Mouse (Mus musculus): Measurements from ENCODE around the gene Slc22a1. TPM values are rescaled to one million over a fixed set of nuclear protein-coding genes. Genes with fewer than 3 reads are reported as not detected.

The Slc22a1 gene
- polyA plus RNA-seq, 1 experiment, result not detected

DNA sequence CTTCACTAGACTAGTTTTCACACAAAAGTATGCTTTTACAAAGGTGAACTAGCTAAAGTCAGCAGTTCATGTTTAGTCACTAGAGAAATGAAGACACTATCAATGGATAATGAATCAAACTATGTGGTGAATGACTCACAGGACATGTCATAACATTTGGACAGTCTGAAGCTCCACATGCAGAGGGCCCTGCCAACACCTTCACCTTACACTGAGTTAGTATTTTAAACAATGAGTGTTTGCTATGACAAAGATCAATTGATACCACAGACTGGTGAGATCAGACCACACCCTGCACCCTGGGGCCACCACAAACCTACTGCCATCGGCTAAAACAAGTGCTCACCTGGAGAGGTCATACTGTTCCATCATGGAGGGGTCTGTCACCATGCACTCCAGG is 39.4 kb upstream of the Slc22a1 start:
- TF ChIP-seq POLR2A (IDR thresholded peaks at IDR 0.05; ENCODE audit: borderline replicate concordance, control insufficient read depth, low read depth, low read length) (no peak), CTCF (IDR thresholded peaks at IDR 0.05; ENCODE audit: control insufficient read depth, insufficient read depth, low read length) (no peak)
- WGBS, result 49% methylated on average over 1 of the region's 1 CpGs
- Histone ChIP-seq H3K27ac (ENCODE audit: control insufficient read depth, insufficient read depth, low read depth, low read length, poor library complexity) (no peak overlapping the region), H3K4me1 (ENCODE audit: control insufficient read depth, insufficient read depth, low read length) (peaks cover 1% of the 10 kb centered on the region; the same call in 1 of the 2 replicates), H3K4me3 (replicated peaks; ENCODE audit: control insufficient read depth, low read depth, low read length) (no peak overlapping the region)

DNA sequence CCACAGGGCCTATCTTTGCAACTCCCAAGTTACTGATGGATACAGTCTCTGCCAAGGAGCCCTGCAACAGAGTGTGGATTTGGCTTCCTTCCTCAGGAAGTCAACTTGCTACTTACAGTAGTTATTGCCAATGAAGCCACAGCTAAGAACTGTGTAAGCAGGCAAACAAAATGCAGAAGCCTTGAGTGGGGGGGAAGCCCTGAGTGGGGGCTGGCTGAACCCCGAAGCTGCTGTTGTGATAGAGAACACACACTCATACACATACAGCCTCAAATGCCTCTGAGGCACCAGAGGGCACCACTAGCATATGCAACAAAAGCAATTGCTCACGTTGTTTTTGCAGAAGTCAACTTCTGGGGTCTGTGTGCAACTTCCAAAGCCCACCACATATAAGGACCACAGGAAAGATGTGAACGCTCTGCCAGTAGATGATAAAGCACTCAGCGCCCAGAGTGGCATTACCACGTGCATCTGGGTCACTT is 38.5 kb upstream of the Slc22a1 start:
- Histone ChIP-seq H3K4me3 (replicated peaks; ENCODE audit: control insufficient read depth, low read depth, low read length) (no peak overlapping the region), H3K4me1 (ENCODE audit: control insufficient read depth, insufficient read depth, low read length) (peaks cover 1% of the 10 kb centered on the region; the same call in 1 of the 2 replicates), H3K27ac (ENCODE audit: control insufficient read depth, insufficient read depth, low read depth, low read length, poor library complexity) (no peak overlapping the region)
- TF ChIP-seq POLR2A (IDR thresholded peaks at IDR 0.05; ENCODE audit: borderline replicate concordance, control insufficient read depth, low read depth, low read length) (no peak), CTCF (IDR thresholded peaks at IDR 0.05; ENCODE audit: control insufficient read depth, insufficient read depth, low read length) (no peak)
- WGBS, result 5% methylated on average over 5 of the region's 5 CpGs

DNA sequence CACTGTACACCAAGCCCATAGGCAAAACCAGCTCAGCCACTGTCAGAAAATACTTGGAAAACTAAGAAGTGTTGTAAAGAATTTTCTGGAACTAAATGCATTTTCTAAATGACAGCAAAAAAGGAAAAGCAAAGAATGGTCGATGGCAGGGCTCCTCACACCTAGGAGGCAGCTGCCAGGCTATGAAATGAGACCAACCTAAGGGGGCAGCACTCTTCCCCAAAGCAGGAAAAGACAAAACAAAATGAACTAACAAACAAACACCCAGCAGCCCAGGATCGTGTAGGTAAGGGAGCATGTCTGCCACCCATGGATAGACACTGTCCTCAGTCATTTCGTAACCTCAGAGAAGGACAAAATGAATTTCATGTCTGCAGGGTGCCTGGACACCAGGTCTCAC is 37.4 kb upstream of the Slc22a1 start:
- TF ChIP-seq POLR2A (IDR thresholded peaks at IDR 0.05; ENCODE audit: borderline replicate concordance, control insufficient read depth, low read depth, low read length) (no peak), CTCF (IDR thresholded peaks at IDR 0.05; ENCODE audit: control insufficient read depth, insufficient read depth, low read length) (no peak)
- no peak overlapping the region for H3K4me3 ChIP-seq (replicated peaks; ENCODE audit: control insufficient read depth, low read depth, low read length)
- WGBS, result 57% methylated on average over 3 of the region's 3 CpGs
- H3K4me1 ChIP-seq (ENCODE audit: control insufficient read depth, insufficient read depth, low read length), result peaks cover 1% of the 10 kb centered on the region; the same call in 1 of the 2 replicates
- no peak overlapping the region for H3K27ac ChIP-seq (ENCODE audit: control insufficient read depth, insufficient read depth, low read depth, low read length, poor library complexity)

DNA sequence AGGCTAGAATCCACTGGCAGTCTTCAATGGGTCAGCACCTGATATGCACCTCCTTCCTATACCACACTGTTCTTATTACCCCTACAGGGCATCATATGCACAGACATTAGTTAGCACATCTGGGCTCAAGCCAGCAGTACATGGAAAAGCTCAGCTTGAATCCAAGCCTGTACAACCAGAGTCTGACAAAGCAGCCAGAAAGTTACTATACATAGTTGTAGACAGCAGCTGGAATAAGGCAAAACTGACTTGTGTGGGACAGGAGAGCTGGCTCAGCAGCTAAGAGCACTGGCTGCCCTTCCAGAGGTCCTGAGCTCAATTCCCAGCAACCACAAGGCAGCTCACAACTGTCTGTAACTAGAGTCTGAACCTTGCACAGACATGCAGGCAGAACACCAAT is 36.6 kb upstream of the Slc22a1 start:
- peaks cover 1% of the 10 kb centered on the region; the same call in 1 of the 2 replicates for H3K4me1 ChIP-seq (ENCODE audit: control insufficient read depth, insufficient read depth, low read length)
- H3K4me3 ChIP-seq (replicated peaks; ENCODE audit: control insufficient read depth, low read depth, low read length), result no peak overlapping the region
- H3K27ac ChIP-seq (ENCODE audit: control insufficient read depth, insufficient read depth, low read depth, low read length, poor library complexity), result no peak overlapping the region
- no peak for TF ChIP-seq CTCF (IDR thresholded peaks at IDR 0.05; ENCODE audit: control insufficient read depth, insufficient read depth, low read length)
- no peak for TF ChIP-seq POLR2A (IDR thresholded peaks at IDR 0.05; ENCODE audit: borderline replicate concordance, control insufficient read depth, low read depth, low read length)

DNA sequence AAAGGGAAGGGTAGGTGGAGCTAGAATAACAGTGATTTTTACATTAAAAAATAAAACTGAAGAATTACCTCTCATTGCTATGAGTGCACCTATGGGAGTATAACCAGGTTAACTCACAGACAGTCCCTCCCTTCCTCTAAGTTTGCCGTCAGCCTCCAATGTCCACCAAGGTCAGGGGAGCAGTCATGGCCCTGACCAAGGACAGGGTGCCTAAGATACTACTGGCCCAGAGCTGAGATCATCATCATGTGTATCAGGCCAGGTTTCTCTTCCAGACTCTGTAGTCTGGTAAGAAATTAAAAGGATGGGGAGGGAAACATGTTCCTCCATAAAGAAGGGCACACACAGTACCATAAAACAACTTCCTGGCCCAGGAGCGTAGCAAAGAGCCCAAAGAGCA is 35.3 kb upstream of the Slc22a1 start:
- 86% methylated on average over 2 of the region's 2 CpGs for WGBS
- Histone ChIP-seq H3K4me1 (ENCODE audit: control insufficient read depth, insufficient read depth, low read length) (peaks cover 1% of the 10 kb centered on the region; the same call in 1 of the 2 replicates), H3K27ac (ENCODE audit: control insufficient read depth, insufficient read depth, low read depth, low read length, poor library complexity) (no peak overlapping the region), H3K4me3 (replicated peaks; ENCODE audit: control insufficient read depth, low read depth, low read length) (no peak overlapping the region)
- no peak for TF ChIP-seq CTCF (IDR thresholded peaks at IDR 0.05; ENCODE audit: control insufficient read depth, insufficient read depth, low read length)
- TF ChIP-seq POLR2A (IDR thresholded peaks at IDR 0.05; ENCODE audit: borderline replicate concordance, control insufficient read depth, low read depth, low read length), result no peak

DNA sequence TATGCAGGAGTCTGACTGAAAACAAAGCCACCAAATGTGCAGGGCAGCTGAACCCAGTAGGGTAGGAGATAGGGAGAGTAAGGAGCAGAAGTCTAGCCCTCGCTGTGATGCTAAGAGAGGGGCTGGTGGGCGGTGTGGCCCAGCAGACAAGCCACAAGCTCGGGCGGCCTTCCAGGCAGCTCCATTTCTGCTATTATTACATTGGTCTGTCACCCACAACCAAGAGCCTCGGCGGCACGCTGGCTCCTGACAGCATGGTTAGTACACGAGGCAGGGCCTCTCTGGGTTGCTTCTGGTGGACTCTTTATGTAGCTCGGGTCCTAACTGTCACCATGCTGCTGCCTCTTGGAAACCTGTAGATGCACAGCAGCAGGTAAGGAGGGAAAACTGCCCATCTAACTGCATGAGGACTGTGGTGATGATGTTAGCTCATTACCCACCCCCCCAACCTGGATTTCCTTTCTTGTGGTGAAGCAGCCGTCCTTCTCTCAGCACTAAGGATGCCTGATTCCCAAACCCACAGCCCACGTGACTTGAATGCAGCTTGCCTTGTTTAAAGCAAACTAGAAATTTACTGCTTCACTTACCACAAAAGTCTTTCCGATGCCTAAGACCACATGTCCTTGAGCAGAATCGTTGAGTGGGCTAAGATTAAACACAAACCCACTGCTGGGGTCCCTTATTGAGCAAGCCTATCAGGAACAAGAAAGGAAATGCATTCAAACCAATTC is 34.6 kb upstream of the Slc22a1 start:
- no peak overlapping the region for H3K4me3 ChIP-seq (replicated peaks; ENCODE audit: control insufficient read depth, low read depth, low read length)
- 18% methylated on average over 13 of the region's 13 CpGs for WGBS
- TF ChIP-seq CTCF (IDR thresholded peaks at IDR 0.05; ENCODE audit: control insufficient read depth, insufficient read depth, low read length) (no peak), POLR2A (IDR thresholded peaks at IDR 0.05; ENCODE audit: borderline replicate concordance, control insufficient read depth, low read depth, low read length) (no peak)
- peaks cover 1% of the 10 kb centered on the region; the same call in 1 of the 2 replicates for H3K4me1 ChIP-seq (ENCODE audit: control insufficient read depth, insufficient read depth, low read length)
- H3K27ac ChIP-seq (ENCODE audit: control insufficient read depth, insufficient read depth, low read depth, low read length, poor library complexity), result no peak overlapping the region

DNA sequence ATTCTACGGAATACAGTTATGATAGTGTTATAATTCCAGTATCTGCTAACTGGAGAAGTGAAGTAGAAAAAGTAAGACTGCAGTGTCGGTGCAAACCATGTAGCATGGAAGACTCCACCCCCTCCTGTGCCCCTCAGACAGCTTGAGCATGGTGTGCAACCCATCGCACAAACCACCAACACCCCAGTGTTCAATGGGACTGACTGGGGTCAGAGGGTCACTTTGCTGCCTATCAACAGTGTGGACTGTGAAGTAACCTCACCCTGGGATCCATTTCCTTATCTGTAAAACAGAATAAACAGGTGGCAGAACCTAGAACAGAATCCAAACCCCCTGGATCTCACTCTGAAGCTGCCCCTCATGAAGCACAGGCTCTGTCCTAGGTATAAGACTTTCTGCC is 32.8 kb upstream of the Slc22a1 start:
- 85% methylated on average over 3 of the region's 3 CpGs for WGBS

DNA sequence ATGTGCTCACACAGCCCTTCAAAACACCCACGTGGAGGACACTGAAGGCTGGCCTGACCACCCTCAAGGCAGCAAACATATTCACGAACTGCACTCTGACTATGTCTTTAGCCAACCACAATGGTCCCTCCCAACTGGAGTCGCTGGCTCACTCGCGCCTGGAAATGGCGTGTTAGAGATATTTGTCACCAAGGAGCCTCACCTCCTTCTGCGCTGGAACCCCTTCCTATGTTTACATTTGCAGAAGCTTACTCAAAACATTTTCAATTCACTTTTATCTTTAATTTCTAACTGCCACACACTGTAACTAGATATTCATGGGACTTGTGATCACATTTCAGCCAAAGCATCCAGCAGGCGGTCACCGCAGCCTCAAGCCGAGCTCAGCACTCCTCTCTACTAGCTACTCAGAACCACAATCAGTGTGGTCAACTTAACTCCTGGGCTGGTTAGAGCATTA is 31.0 kb upstream of the Slc22a1 start:
- Histone ChIP-seq H3K27ac (ENCODE audit: control insufficient read depth, insufficient read depth, low read depth, low read length, poor library complexity) (no peak overlapping the region), H3K4me3 (replicated peaks; ENCODE audit: control insufficient read depth, low read depth, low read length) (no peak overlapping the region), H3K4me1 (ENCODE audit: control insufficient read depth, insufficient read depth, low read length) (no peaks in the 10 kb centered on the region; the same call in 1 of the 2 replicates)
- WGBS, result 80% methylated on average over 10 of the region's 10 CpGs
- TF ChIP-seq CTCF (IDR thresholded peaks at IDR 0.05; ENCODE audit: control insufficient read depth, insufficient read depth, low read length), result no peak
- no peak for TF ChIP-seq POLR2A (IDR thresholded peaks at IDR 0.05; ENCODE audit: borderline replicate concordance, control insufficient read depth, low read depth, low read length)

More for the DNA sequence above, 32.8 kb upstream of the Slc22a1 start:
- Histone ChIP-seq H3K27ac (ENCODE audit: control insufficient read depth, insufficient read depth, low read depth, low read length, poor library complexity) (no peak overlapping the region), H3K4me1 (ENCODE audit: control insufficient read depth, insufficient read depth, low read length) (no peaks in the 10 kb centered on the region; the same call in 1 of the 2 replicates), H3K4me3 (replicated peaks; ENCODE audit: control insufficient read depth, low read depth, low read length) (no peak overlapping the region)
- TF ChIP-seq POLR2A (IDR thresholded peaks at IDR 0.05; ENCODE audit: borderline replicate concordance, control insufficient read depth, low read depth, low read length), result no peak
- TF ChIP-seq CTCF (IDR thresholded peaks at IDR 0.05; ENCODE audit: control insufficient read depth, insufficient read depth, low read length), result no peak
